Mouse (Mus musculus): ENCODE measurements around the gene Trim25.
"Not testable (repeated sequence)": the region's sequence is repeated elsewhere in the genome, so short reads cannot be mapped to it uniquely, and the experiment has no call there.

Trim25 gene

DNA sequence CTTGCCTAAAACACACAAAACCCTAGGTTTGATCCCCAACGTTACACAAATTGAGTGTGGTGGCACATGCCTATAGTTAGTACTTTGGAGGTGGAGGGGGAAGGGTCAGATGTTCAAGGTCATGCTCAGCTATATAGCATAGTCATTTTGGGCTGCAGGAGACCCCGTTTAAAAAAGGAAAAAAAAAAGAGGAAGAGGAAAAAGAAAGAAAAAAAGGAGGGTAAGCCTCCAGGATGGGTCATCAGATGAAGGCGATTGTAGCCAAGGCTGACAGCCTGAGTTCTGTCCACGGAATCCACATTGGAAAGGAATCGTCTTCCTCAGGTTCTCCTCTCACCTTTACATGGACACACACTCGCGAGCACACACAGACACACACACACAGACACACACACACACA lies 4.7 kb upstream of the Trim25 start:
- DNase-seq (ENCODE audit: low read depth, low spot score): no peak

- DNase-seq (ENCODE audit: low read depth, low spot score): no peak
Observed at GRCm38 (mm10) chr11:88995616-88996015, 3.6 kb upstream of the Trim25 start.

GRCm38 (mm10) chr11:88996427-88996826 lies 2.7 kb upstream of the Trim25 start:
- DNase-seq (ENCODE audit: low read depth, low spot score): no peak

DNA sequence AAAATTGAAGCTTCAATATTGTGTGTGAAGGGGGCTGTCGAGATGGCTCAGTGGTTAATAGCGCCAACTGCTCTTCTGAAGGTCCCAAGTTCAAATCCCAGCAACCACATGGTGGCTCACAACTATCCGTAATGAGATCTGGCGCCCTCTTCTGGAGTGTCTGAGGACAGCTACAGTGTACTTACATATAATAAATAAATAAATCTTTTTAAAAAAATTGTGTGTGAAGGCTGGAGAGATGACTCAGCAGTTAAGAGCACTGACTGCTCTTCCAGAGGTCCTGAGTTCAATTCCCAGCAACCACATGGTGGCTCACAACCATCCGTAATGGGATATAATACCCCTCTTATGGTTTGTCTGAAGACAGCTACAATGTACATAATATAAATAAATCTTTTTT lies 1.8 kb upstream of the Trim25 start:
- not testable (repeated sequence) for DNase-seq (ENCODE audit: low read depth, low spot score)

GRCm38 (mm10) chr11:88998406-88998805 lies 770 bp upstream of the Trim25 start:
- DNase-seq (ENCODE audit: low read depth, low spot score): no peak

DNA sequence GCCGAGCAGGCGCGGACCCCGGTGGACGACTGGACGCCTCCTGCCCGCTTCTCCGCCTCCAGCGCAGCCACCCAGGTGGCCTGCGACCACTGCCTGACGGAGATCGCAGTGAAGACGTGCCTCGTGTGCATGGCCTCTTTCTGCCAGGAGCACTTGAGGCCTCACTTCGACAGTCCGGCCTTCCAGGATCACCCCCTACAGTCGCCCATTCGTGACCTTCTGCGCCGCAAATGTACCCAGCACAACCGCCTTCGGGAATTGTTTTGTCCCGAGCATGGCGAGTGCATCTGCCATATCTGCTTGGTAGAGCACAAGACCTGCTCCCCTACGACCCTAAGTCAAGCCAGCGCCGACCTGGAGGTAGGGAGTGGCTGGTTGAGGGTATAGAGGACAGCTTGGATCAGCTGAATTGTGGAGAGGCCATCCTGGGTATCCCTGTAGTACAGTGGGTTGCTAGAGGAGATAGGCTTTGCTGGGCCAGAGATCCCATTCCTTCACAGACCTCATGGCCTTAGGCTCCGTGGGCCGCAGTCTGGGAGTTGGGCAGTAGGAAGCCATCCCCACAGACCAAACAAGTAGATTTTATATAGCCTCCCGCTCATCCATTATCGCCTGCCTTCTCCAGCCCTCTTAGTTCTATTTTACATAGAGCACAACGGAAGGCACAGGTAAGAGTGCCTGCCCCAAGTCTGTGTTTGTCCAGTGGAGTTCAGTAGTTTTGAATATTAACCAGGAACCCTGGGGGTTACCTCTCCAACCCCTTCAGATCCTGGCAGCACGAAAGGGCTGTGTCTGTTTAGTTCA lies 749 bp downstream of the Trim25 start:
- no peak for DNase-seq (ENCODE audit: low read depth, low spot score)

DNA sequence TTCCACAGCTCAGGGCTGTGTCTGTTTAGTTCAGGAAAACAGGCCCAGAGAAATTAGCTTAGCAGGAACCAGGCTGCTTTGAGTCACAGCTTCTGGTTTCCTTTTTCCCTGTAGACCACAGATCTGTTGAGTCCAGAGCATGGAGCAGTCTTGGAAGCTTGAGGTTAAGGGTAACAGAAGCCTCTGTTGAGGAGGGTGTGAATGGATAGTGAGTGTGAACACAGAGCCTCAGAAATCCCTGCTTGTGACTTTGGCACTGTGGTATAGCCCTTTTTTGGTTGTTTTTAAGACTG lies 1.3 kb downstream of the Trim25 start:
- DNase-seq (ENCODE audit: low read depth, low spot score): no peak

GRCm38 (mm10) chr11:89001569-89001968 lies 2.4 kb downstream of the Trim25 start:
- DNase-seq (ENCODE audit: low read depth, low spot score): no peak

DNA sequence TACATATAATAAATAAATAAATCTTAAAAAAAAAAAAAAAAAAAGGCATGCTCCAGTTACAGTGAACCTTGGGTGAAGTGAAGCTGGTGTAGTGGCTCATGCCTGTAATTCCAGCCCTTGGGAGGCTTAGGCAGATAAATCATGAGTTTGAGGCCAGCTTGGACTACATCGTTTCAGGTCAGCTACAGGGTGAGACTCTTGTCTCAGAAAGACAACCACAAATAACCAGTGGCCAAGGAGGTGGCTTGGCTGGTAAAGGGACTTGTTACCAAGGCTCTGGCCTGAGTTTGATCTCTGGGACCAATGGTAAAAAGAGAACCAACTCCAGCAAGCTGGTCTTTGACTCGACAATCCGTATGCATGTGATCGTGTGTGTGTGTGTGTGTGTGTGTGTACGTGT lies 2.9 kb downstream of the Trim25 start:
- DNase-seq (ENCODE audit: low read depth, low spot score): no peak

- DNase-seq (ENCODE audit: low read depth, low spot score): no peak
Observed at GRCm38 (mm10) chr11:89002621-89003020, 3.4 kb downstream of the Trim25 start.

DNA sequence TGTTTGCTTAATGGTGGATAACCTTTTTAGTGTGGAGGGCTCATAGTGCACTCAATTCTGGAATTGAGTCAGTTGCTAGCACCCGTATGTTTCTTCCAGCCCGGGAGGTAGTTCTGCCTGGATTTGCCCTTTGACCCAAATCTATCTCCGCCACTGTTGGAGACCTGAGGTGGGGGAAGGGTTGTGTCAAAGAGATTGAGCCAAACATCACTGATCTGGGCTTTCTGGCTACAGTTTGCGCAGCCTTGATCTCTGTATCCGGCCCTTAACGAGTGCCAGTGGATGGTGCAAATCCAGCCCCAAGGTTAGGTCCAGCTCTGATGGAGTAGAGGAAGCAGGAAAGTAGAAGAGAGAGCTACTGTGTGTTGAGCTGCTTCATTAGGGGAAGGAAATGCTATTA lies 3.9 kb downstream of the Trim25 start:
- DNase-seq (ENCODE audit: low read depth, low spot score): no peak

- DNase-seq (ENCODE audit: low read depth, low spot score): no peak
Observed at GRCm38 (mm10) chr11:89003726-89004125, 4.5 kb downstream of the Trim25 start.

- no peak for DNase-seq (ENCODE audit: low read depth, low spot score)
Observed at GRCm38 (mm10) chr11:89005473-89005872, 6.3 kb downstream of the Trim25 start.

DNA sequence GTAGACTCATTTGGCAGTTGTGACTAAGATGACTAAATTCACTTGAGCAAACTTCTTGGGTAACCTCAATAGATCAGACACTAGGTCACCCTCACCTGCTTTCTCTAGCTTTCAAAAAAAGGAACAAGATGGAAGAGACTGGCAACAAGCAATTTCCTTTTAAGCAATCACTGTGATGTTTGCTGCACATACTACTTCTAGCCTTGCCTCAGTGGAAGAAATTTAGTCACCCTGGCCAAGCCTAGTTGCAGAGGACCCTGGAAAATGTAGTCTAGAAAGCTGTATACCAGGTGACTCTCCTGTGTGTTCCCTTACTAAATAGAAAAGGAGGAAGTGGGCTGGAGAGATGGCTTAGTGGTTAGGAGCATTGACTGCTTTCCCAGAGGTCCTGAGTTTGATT lies 7.2 kb downstream of the Trim25 start:
- DNase-seq (ENCODE audit: low read depth, low spot score): no peak

DNA sequence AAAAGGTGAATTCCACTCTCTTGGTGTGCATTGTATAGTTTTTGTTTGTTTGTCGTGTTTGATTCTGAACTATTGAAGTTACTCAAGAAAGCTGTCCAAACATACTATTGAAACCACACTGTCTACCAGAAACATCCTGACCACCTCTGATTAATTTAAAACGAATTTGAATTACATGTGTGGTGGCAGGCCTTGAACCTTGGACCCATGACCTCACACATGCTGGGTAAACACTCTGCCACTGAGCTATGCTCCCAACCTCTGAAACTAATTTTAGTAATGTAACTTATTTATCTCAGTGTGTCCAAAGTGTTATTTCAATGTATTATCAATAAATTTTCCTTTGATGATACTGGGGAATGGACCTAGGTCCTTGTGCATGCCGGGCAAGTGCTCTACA lies 8.4 kb downstream of the Trim25 start:
- DNase-seq (ENCODE audit: low read depth, low spot score): no peak

DNA sequence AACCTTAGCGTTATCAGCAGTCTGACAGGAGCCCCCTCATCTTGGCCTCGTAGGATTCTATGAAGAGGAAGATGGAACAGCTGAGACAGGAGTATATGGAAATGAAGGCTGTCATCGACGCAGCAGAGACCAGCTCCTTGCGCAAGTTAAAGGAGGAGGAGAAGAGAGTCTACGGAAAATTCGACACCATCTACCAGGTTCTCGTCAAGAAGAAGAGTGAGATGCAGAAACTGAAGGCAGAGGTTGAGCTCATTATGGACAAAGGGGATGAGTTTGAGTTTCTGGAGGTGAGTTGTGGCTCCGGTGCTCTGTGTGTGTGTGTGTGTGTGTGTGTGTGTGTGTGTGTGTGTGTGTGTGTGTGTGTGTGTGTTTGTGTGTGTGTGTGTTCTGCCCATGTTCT lies 9.9 kb downstream of the Trim25 start:
- DNase-seq (ENCODE audit: low read depth, low spot score): no peak

- no peak for DNase-seq (ENCODE audit: low read depth, low spot score)
Observed at GRCm38 (mm10) chr11:89009496-89009895, 10.3 kb downstream of the Trim25 start.

DNA sequence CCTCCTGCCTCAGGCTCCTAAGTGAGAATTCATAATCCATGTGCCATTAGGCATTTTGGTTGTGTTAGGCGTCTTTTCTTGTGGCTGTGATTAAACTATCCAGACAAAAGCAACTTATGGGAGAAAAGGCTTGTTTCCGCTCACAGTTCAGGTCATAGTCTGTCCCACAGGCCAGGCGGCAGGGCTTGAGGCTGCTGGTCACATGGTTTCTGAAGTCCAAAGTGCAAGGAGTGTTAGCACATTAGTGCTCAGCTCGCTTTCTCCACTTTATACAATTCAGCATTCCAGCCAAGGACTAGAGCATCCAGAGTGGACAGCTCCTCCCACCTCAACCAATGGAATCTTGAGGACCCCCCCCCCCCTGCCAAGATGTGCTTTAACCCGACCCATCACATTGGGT lies 13.1 kb downstream of the Trim25 start:
- no peak for DNase-seq (ENCODE audit: low read depth, low spot score)

DNA sequence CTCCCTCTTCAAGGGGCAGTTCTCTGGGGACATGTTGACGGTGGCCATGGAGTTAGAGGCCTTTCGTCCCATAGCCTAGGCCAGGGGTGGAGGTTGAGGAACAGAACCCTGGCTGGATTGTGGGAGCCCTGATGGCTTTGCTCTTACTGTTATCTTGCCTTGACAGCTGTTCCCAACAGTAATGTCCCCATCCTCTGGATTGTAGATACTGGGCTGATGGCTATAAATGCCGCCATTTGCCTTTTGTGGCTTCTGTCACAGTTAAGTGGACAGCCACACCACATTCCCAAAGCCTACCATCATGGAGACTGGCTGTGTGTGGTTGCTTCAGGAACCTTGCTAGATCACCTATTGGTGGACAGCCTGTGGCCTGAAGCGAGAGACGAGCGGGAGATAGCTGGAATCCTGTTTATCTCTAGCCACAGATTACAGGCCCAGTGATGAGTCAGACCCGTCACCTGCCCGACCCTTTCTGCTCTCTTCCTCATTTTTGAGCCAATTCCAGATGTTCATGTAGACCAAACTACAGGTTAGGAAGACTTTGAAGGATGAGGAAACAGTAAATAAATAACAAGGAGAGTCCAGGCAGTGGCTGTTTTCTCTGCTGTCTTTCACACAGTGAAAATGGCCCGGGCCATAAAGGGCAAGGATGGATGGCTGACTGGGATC lies 18.5 kb downstream of the Trim25 start:
- no peak for DNase-seq (ENCODE audit: low read depth, low spot score)

DNA sequence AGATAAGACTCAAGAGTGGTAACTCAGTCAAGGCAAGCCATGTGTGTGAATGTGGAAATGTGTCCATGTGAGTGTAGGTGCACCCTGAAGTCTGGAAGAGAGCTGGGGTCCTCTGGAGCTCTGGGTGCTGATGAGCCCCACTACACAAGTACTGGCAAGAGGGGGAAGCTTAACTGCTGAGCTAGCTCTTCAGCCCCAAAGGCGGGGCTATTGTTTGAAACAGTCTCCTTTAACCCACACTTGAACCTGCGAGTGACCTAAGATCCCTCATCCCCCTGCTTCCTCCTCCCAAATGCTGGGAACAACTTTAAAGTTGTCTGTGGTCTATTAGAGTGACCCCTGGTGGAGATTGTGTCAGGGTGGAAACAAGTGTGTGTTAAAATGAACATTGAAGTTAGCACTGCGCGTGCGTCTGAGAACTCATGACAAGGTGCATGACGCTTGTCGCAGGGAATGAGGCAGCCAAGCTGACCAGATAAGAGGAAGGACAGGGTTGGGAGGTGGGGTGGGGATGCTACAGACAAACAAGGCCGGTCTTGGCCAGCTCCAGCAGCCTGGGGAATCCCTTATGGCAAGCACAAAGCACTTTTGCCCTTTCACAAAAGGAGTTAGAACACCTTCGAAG lies 21.6 kb downstream of the Trim25 start:
- no peak for DNase-seq (ENCODE audit: low read depth, low spot score)

- no peak for DNase-seq (ENCODE audit: low read depth, low spot score)
Observed at GRCm38 (mm10) chr11:89021687-89022086, 22.5 kb downstream of the Trim25 start.

GRCm38 (mm10) chr11:89022120-89022731 lies 23.1 kb downstream of the Trim25 start:
- no peak for DNase-seq (ENCODE audit: low read depth, low spot score)

DNA sequence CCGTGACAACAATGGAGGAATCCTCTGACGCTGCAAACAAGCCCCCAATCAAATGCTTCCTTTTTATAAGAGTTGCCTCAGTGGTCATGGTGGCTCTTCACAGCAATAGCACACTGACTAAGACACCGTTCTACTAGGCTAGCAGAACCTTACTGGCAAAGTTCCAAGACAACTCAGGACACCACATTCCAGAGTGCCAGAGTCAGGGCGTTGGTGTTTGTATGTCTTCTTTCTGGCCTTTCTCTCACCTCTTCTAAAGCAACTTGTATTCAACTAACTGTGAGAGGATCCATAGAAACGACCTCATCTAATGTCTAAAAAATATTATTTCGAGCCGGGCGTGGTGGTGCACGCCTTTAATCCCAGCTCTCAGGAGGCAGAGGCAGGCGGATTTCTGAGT lies 24.3 kb downstream of the Trim25 start:
- DNase-seq (ENCODE audit: low read depth, low spot score): no peak

Measured in forelimb bud, embryonic 11.5 days (tissue).